Mouse (Mus musculus) cerebellum, adult 2 months (tissue): ENCODE data around the gene Iba57.

ENCODE experiments used
- CTCF ChIP-seq: fragments of 200-500 bp; IDR thresholded peaks from 2 replicates; pipeline ENCODE4 v1.5.1; 2011; ENCODE audit warnings: low read depth, mild to moderate bottlenecking, control low read depth, low read length, moderate library complexity, borderline replicate concordance; ENCODE audit not compliant: insufficient read depth
- POLR2A ChIP-seq: fragments of 200-500 bp; IDR thresholded peaks from 2 replicates; pipeline ENCODE4 v1.6.1; 2011; ENCODE audit warnings: low read length, control low read depth, borderline replicate concordance; ENCODE audit not compliant: insufficient read depth

DNA sequence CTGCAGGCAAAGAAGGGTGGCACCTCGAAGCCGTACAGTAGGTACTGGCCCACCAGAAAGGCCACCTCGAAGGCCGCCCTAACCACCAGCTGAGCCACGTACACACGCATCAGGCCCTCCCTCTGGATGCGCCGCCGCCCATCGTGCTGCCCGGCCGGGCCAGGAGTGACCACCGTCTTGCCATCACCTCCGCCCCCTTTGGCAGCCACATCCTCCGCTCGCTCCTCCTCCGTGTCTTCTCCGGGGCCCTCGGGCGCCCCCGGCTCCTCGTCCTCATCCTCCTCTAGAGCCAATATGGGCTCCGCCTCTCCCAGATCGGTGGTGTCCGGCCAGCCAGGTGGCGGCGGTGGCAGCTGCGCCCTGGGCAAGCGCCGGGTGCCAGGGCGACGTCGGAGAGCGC lies 13.4 kb upstream of the Iba57 start:
- TF ChIP-seq POLR2A (no peak), CTCF (no peak)
